Mouse (Mus musculus): ENCODE measurements at regions not wholly inside any gene's neighbourhood (a gene's known extent, or its start where the extent isn't known, plus 50 kb on each side); places are given as distances from the start of the nearest gene placed in this dataset.

GRCm38 (mm10) chr3:14968345-14968744, 82.3 kb downstream of the Car2 start:
- TF ChIP-seq MYB (IDR thresholded peaks at IDR 0.05; ENCODE audit: low read depth, low read length) (no peak), CTCF (IDR thresholded peaks at IDR 0.05 in 2 of 3, conservative IDR thresholded peaks at IDR 0.05 in 1 of 3; ENCODE audit: control insufficient read depth in 1 of 3, insufficient read depth in 1 of 3, low read depth in 2 of 3, low read length in 3 of 3, poor library complexity in 1 of 3, severe bottlenecking in 1 of 3) (no peak), CHD2 (IDR thresholded peaks at IDR 0.05; ENCODE audit: low read length) (no peak), MAX (IDR thresholded peaks at IDR 0.05; ENCODE audit: low read length) (no peak), MXI1 (IDR thresholded peaks at IDR 0.05; ENCODE audit: low read depth, low read length) (no peak), ZNF384 (IDR thresholded peaks at IDR 0.05; ENCODE audit: low read depth, low read length) (no peak), TBP (IDR thresholded peaks at IDR 0.05; ENCODE audit: low read depth, low read length) (no peak)

Measured in MEL (cell line).